Mouse (Mus musculus) bone marrow, adult 2 months (tissue): ENCODE measurements around the gene Psmc3ip. TPM values are rescaled to one million over a fixed set of nuclear protein-coding genes. Genes with fewer than 3 reads are reported as not detected.

Source experiments
- H3K27ac ChIP-seq: fragments of 200-500 bp; 2 replicates; pipeline ENCODE4 v1.5.1; 2012; ENCODE audit warnings: low read depth, mild to moderate bottlenecking, control low read depth, inconsistent platforms, low read length; ENCODE audit not compliant: control insufficient read depth, poor library complexity, insufficient read depth
- H3K4me1 ChIP-seq: fragments of 200-500 bp; 2 replicates; pipeline ENCODE4 v1.6.1; 2011; ENCODE audit warnings: low read length; ENCODE audit not compliant: control insufficient read depth, insufficient read depth
- H3K4me3 ChIP-seq: fragments of 200-500 bp; replicated peaks from 2 replicates; pipeline ENCODE3; 2011; ENCODE audit warnings: mild to moderate bottlenecking, low read depth, low read length, control low read depth; ENCODE audit not compliant: control insufficient read depth
- CTCF ChIP-seq: fragments of 200-500 bp; IDR thresholded peaks from 2 replicates; pipeline ENCODE4 v1.5.1; 2011; ENCODE audit warnings: low read length, control low read depth; ENCODE audit not compliant: control insufficient read depth, insufficient read depth
- POLR2A ChIP-seq: fragments of 200-500 bp; IDR thresholded peaks from 2 replicates; pipeline ENCODE4 v1.6.1; 2011; ENCODE audit warnings: low read depth, mild to moderate bottlenecking, control low read depth, low read length, borderline replicate concordance; ENCODE audit not compliant: control insufficient read depth
- WGBS: fragments of 180-500 bp; shearing (Covaris S2); methylation state at CpG from one replicate; pipeline ENCODE4 v1.1.7; 2018; 5-methylcytosine and 5-hydroxymethylcytosine counted together
- polyA plus RNA-seq: library from polyadenylated mRNA; stranded (reverse); fragments of >200 nt; gene quantifications from 2 replicates; pipeline ENCODE4 v1.2.4, GENCODE M21; 2011; ENCODE audit warnings: low replicate concordance; ENCODE audit not compliant: missing spikeins, insufficient read depth, insufficient read length

The Psmc3ip gene
- polyA plus RNA-seq, 1 experiment: 12.6 TPM

DNA sequence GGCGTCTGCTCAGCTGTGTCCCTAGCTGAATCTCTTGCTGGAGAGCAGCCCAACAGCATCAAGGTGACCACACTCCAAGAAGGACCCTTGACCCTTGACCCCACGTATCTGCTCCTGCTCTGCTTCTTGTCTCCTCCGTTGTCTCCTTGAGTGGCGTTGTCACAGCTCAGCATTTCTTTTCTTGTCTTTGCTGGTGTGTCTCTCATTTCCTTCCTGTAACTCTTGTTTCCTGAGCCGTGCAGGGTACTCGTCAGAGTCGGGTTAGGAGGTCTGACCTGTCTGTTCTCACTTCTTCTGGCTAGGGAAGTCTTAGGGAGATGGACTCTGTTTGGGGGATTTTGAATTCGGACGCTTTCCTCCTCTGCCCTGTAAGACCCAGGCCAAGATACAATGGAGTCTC, 48.8 kb downstream of the Psmc3ip start:
- H3K4me1 ChIP-seq: peaks cover 3% of the 10 kb centered on the region; the same call in 1 of the 2 replicates
- 25% methylated on average over 9 of the region's 9 CpGs for WGBS
- no peak overlapping the region for H3K4me3 ChIP-seq
- TF ChIP-seq CTCF (no peak), POLR2A (no peak)
- H3K27ac ChIP-seq: no peak overlapping the region

DNA sequence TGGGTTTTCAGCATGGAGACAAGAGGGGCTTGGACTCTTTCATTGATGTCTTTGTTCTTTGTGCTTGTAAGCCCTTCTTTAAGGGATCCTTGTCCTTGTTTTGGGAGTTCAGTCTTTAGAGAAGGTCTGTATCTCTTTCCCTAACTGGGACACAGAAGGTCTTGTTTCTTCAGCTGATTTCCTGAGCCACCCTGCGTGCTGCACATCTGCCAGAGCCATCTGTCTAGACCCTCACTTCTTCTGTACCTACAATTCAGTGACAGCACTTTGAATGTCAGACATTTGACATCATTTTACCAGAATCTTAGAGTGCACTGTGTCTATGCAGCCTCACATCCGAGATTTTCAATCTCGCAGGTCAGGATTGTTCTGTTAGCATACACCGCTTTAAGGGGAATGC, 49.4 kb downstream of the Psmc3ip start:
- H3K27ac ChIP-seq: no peak overlapping the region
- no peak overlapping the region for H3K4me3 ChIP-seq
- WGBS: 90% methylated on average over 4 of the region's 4 CpGs
- TF ChIP-seq CTCF: no peak
- no peak for TF ChIP-seq POLR2A
- H3K4me1 ChIP-seq: peaks cover under 1% of the 10 kb centered on the region; the same call in 1 of the 2 replicates

Other genes starting within 250 kb of the Psmc3ip start
- 10.7 and 14.5 TPM in 2 replicates for gene Stat5b, start 244.7 kb downstream of the Psmc3ip start, polyA plus RNA-seq
- gene Stat5a, start 236.1 kb downstream of the Psmc3ip start, polyA plus RNA-seq: 8.6 and 16.5 TPM in 2 replicates
- 21.4 and 60.0 TPM in 2 replicates for gene Stat3, start 155.9 kb downstream of the Psmc3ip start, polyA plus RNA-seq
- gene Cavin1, start 124.5 kb downstream of the Psmc3ip start, polyA plus RNA-seq: 54.2 and 71.2 TPM in 2 replicates
- gene Atp6v0a1, start 86.0 kb downstream of the Psmc3ip start, polyA plus RNA-seq: 44.9 and 61.5 TPM in 2 replicates
- gene Naglu, start 25.4 kb downstream of the Psmc3ip start, polyA plus RNA-seq: 3.4 and 5.6 TPM in 2 replicates
- gene Hsd17b1, start 17.0 kb downstream of the Psmc3ip start, polyA plus RNA-seq: 0.97 and 2.3 TPM in 2 replicates
- 11.2 and 25.5 TPM in 2 replicates for gene Coasy, start 12.9 kb downstream of the Psmc3ip start, polyA plus RNA-seq
- gene Mlx, start 8.2 kb downstream of the Psmc3ip start, polyA plus RNA-seq: 15.3 and 23.6 TPM in 2 replicates
- 34.4 and 49.4 TPM in 2 replicates for gene Retreg3, start 24.5 kb upstream of the Psmc3ip start, polyA plus RNA-seq
- gene Tubg1, start 24.5 kb upstream of the Psmc3ip start, polyA plus RNA-seq: 12.3 and 16.4 TPM in 2 replicates
- gene Tubg2, start 60.5 kb upstream of the Psmc3ip start, polyA plus RNA-seq: 3.4 TPM in 1 of 2 replicates, not detected in the other
- gene Cntnap1, start 75.1 kb upstream of the Psmc3ip start, polyA plus RNA-seq: 0.54 and 1.5 TPM in 2 replicates
- 2.0 and 2.1 TPM in 2 replicates for gene Plekhh3, start 75.9 kb upstream of the Psmc3ip start, polyA plus RNA-seq
- not detected in 2 replicates for gene Ccr10, start 80.0 kb upstream of the Psmc3ip start, polyA plus RNA-seq
- gene Ezh1, start 131.0 kb upstream of the Psmc3ip start, polyA plus RNA-seq: 21.2 and 35.8 TPM in 2 replicates
- 4.6 and 4.8 TPM in 2 replicates for gene Ramp2, start 150.6 kb upstream of the Psmc3ip start, polyA plus RNA-seq
- gene Vps25, start 158.3 kb upstream of the Psmc3ip start, polyA plus RNA-seq: 71.9 and 86.6 TPM in 2 replicates
- gene Wnk4, start 165.1 kb upstream of the Psmc3ip start, polyA plus RNA-seq: 5.5 and 19.8 TPM in 2 replicates
- gene Cntd1, start 183.6 kb upstream of the Psmc3ip start, polyA plus RNA-seq: 1.3 and 2.2 TPM in 2 replicates
- gene Coa3, start 183.7 kb upstream of the Psmc3ip start, polyA plus RNA-seq: 34.2 and 61.9 TPM in 2 replicates
- 144 and 173 TPM in 2 replicates for gene Becn1, start 206.8 kb upstream of the Psmc3ip start, polyA plus RNA-seq
- gene Psme3, start 220.8 kb upstream of the Psmc3ip start, polyA plus RNA-seq: 114 and 148 TPM in 2 replicates
- 11.0 and 12.4 TPM in 2 replicates for gene Aoc2, start 229.6 kb upstream of the Psmc3ip start, polyA plus RNA-seq
- gene Aoc3, start 235.2 kb upstream of the Psmc3ip start, polyA plus RNA-seq: 0.82 and 1.0 TPM in 2 replicates